Mouse (Mus musculus): ENCODE measurements around the gene Dhx37.
"Not testable (repeated sequence)": the region's sequence is repeated elsewhere in the genome, so short reads cannot be mapped to it uniquely, and the experiment has no call there.

The Dhx37 gene

DNA sequence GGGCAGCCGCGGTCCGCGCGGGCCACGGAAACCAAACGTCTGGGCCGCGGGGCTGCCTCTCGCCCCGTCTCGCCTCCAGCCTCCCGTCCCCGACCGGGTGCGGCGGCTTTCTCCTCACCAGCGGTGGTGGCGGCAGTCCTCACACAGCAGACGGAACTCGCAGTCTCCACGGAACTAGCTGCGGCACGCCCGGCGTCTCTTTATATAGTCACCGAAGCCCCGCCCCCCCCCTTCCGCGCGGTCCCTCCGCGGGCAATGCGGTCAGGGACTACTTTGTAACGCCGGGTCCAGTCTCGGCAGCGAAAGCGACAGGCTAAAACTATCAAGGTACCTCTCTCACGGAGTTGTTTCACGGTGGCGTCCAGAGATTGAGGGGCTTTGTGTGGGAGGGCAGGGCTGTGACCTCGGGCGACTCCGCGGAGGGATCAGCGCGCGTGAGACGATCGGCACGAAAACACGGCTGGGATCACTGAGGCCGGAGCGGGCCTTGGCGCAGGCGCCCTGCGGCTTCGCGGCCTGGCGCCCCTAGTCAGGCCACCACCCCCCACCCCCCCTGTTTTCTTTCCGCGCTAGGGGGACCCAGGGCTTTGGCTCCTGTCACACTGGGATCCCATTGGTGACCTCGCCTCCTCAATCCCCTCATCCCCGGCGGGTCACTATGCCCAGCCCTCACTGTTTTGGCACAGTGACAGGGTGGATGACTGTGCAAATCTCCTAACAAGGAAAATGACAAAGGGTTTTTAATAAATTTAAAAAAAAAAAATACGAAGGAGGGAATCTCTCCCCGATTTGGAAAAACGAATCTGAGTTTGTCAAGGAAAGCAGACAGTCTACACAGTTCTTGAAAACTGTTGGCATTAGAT lies 44.1 kb downstream of the Dhx37 start, which contains the start of gene Ubc:
TSS of gene Ubc (minus strand) at position 624 of the 863 bp plus-strand sequence.
- peak; percentile 80 to 89 for DNase-seq (ENCODE audit: low spot score in 2 of 2)

DNA sequence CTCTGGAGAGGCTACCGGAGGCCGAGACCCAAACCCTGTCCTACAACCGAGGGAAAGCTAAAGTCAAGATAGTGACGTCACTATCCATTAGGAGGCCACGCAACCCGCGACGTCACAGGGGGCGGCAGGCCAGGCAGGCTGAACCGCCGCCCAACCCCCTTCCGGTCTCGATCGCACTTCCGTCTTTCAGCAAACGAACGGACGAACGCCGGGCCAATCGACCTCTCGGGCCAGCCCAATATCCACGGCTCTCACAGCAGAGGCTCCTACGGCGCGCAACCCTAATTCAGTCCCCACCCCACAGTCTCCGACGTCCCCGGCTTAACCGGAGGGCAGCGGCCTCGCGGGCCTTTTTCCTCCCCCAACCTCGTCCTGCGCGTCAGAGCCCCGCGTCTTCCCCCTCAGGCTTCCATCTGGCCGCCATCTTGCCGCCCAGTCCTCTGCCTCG lies 44.8 kb downstream of the Dhx37 start, which contains the start of gene Gm10382:
TSS of gene Gm10382 (plus strand) at position 192 of the 448 bp plus-strand sequence.
- DNase-seq (ENCODE audit: low spot score in 2 of 2): peak; percentile 73 to 76

DNA sequence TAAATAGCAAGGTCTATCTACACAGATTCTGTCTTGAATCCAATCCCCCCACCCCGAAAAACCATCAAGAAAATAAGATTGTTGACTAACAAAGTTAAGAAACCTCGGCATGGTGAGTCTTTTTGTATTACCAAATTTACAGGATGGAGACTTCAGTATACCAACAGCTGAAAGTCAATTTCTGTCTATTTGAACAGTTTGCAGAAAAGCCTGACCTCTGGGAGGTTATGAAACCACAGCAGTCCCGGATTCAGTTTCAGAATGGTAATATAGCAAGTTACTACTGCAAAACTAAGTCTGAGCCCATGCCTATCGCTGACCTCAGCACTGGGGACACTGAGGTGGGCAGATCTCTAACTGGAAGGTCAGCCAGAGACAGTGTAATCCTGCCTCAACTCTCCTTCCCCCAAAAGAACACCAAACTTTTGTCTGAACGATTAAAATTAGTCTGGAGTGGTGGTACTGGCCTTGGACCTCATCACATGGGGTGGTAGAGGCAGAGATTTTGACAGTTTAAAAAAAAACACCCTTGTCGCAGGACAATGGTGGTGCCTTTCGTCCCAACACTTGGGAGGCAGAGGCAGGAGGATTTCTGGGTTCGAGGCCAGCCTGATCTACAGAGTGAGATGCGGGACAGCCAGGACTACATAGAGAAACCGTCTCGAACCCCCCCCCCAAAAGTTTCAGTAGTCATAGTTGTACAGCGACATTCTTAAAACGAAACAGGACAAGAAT lies 45.4 kb downstream of the Dhx37 start:
- no peak for DNase-seq (ENCODE audit: low spot score in 2 of 2)

DNA sequence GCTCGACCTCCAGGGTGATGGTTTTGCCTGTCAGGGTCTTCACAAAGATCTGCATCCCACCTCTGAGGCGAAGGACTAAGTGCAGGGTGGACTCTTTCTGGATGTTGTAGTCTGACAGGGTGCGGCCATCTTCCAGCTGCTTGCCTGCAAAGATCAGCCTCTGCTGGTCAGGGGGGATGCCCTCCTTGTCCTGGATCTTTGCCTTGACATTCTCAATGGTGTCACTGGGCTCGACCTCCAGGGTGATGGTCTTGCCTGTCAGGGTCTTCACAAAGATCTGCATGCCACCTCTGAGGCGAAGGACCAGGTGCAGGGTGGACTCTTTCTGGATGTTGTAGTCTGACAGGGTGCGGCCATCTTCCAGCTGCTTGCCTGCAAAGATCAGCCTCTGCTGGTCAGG lies 46.6 kb downstream of the Dhx37 start:
- DNase-seq (ENCODE audit: low spot score in 2 of 2): not testable (repeated sequence)

DNA sequence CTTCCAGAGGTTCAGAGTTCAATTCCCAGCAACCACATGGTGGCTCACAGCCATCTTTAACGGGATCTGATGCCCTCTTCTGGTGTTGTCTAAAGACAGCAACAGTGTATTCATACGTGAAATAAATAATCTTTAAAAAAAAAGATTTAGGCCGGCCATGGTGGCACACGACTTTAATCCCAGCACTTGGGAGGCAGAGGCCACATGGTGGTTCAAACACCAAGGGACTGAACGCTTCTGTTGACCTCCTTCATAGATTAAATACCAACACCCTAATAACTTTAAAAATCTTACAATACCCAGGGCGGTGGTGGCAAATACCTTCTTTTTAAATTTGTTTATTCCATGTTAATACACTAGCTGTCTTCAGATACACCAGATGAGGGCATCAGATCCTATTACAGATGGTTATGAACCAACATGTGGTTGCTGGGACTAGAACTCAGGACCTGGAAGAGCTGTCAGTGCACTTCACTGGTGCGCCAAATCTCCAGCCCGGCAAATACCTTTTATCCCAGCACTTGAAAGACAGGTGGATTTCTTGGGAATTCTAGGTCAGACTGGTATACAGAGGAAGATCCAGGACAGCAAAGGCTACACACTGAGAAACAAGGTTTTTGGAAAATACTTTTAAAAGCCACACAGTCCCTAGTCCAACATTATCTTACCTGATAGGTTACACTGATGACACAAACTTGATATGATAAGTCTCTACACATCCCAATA lies 48.5 kb downstream of the Dhx37 start:
- DNase-seq (ENCODE audit: low spot score in 2 of 2): no peak

DNA sequence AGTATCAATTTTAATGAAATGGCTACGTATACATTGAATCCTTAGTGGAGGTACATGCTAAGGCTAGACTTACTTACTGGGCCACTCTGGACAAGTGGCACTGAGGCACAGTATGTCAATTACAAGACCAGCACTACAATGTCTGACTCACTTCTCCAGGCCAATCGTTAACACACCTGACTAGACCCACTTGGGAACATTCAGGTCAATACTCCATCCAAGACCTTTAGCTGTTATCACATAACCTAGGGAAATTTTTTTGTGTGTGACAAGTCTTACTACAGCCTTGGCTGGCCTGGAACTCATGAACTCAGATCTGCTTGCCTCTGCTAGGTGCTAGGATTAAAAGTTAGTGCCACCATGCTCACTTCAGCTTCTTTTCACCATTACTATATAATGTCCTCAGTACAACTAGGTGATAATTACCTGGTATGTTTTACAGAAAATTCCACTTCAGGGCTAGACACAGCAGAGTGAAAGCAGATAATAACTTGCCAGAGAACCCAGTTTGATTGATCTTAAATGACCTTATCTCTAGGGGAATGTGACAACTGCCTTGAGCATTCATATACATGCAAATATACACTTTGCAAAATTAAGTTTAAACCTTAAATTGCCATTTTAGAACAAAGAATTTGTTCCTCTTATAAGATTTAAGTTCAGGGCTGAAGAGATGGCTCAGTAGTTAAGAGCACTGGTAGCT lies 49.3 kb downstream of the Dhx37 start:
- no peak for DNase-seq (ENCODE audit: low spot score in 2 of 2)

DNA sequence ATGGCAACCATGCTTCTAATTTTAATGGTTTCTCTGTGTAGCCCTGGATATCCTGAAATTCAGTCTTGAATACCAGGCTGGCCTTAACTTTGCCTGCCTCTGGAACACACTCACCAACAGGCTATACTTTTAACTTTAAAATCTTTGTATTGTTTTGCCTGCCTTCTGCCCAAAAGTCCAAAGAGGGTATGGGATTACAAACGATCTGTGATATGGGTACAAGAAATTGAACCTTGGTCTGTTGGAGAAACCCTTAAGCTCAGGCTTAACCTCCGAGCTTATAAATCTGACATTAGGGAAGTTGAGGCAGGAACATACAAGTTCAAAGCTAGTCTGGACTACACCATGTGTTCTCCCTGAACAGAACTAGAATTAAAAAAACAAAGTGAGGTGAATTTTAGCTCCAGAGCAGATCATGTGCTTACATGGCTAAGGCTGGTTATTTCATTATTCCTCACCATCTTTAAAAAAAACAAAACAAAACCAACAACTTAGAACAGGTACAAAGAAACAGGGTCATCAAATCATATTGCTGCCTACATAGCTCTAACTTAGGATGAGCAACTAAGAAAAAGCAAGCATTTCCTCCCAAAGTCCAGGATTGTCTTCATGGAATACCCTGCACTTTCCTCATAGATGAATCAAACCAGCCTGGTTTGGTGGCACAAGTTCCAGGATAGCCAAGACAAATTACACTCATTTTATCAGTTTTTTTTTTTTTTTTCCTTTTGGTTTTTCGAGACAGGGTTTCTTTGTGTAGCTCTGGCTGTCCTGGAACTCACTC lies 50.1 kb downstream of the Dhx37 start:
- DNase-seq (ENCODE audit: low spot score in 2 of 2): no peak

DNA sequence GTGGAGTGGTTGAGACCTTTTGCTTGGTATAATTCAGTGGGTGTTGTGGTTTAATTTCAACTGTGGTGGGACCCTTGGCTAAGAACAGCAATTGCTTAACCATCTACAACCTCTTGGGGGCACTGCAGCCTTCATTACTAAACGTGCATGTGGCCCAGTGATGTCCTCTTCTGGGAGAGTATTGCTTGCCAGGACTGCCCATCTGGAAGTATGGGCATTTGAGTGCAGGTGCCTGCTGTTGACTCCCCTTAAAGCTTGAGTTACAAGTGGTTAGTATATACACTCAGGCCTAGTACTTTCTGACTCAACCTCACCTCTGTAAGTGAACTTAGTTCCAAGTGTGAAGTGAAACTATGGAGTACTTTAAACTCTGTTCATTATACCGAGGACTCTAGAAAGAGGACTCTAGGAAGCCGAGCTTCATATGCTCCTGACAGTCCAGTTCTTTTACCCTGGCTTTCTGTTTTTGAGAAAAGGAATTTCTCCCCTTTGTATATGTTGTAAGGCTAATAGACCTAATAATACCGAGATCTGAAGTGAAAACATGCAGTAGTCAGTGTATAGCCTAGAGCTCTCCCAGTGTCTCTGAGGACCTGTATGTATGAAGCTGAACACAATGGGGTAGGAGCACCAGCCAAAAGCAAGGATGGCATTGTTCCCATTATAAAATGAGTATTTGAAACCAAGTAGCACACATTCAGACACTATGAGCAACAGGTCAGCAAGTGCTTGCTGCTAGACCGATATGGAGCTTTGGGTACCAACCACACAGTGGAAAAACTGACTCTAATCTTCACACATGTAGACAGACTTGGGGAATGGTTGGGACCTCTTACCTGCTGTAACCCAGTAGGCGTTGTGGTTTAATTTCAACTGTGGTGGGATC lies 51.0 kb downstream of the Dhx37 start:
- peak in 1 of 2 experiments; percentile 46 for DNase-seq (ENCODE audit: low spot score in 2 of 2)

DNA sequence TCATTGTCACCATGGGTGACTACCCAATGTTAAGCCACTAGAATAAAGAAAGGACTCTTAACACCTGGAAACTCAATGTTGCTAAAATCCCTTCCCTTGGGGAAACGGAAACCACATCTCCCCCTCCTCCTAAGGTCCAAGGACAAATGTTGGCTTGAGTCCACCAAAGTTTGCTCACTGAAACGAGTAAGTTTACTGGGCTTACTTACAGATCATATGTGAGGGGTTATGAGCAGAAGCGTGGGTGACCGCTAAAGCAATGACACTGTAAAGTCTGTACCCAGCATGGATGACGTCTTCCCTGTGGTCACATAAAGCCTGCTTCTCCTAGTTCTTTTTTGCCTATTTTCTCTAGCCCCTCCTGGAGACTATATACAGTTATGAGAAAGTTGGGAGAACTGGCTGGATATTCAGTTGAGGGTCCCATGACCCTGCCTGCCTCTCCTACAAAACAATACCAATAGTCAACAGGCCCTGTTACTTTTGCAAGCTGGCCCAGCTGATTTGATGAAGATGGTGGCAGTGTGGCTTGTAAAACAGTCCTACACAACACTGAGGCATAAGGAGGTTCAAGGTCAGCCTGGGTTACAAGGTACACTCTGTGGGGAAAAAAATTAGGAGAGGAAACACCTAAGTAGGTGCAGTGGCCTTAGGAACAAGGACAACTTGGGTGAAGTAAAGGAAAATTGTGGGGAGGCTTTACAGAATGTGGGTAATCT lies 51.8 kb downstream of the Dhx37 start:
- no peak for DNase-seq (ENCODE audit: low spot score in 2 of 2)

DNA sequence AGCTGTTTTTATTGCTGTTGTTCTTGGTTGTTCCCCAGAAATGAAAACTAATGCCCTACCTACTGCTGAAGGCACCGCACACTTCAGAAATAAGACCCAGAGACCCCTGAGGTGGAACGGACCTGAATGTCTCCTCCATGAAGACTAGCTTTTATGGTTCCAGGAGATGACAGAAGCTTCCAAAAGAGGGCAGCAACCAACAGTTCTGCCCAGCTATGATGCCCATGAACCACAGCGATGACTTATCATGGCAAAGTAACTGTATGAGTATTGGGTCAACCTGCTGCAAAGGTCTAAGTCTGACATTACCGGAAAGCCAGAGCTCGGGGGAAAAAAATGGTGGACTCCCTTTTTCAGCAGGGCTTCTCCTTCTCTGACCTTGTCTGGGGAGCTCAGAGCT lies 55.0 kb downstream of the Dhx37 start:
- DNase-seq (ENCODE audit: low spot score in 2 of 2): no peak

DNA sequence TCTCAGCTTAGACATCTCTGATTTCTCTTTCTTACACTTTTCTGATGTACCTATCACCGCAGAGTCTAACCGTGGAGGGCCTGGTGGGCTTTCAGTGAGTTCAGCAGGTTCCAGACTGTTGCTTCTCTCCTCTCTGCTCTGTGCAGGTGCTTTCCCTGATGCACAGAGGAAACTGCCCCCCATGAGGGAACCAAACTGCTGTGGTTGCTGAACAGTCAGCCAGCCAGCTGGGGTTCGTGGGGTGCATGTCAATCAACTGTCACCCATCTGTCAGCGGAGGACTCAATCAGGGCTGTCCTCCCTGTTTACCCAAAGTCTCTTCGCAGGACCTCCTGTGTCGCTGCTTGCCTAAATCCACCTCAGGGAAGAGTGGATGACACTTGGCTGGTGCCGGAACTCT lies 56.7 kb downstream of the Dhx37 start:
- peak; percentile 63 to 69 for DNase-seq (ENCODE audit: low spot score in 2 of 2)

DNA sequence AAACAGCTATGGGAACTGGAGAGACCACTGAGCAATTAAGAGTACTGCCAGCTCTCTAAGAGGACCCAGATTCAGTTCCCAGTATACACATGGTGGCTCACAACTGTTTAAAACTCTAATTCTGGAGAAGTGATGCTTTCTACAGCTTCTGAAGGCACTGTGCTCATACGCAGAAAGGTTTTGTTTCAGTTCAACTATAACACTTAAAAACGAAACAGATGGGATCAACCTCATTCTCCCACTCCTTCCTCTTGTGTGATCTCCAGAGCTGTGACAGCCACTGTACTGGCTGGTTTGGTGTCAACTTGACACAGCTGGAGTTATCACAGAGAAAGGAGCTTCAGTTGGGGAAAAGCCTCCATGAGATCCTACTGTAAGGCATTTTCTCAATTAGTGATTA lies 58.0 kb downstream of the Dhx37 start:
- DNase-seq (ENCODE audit: low spot score in 2 of 2): no peak

DNA sequence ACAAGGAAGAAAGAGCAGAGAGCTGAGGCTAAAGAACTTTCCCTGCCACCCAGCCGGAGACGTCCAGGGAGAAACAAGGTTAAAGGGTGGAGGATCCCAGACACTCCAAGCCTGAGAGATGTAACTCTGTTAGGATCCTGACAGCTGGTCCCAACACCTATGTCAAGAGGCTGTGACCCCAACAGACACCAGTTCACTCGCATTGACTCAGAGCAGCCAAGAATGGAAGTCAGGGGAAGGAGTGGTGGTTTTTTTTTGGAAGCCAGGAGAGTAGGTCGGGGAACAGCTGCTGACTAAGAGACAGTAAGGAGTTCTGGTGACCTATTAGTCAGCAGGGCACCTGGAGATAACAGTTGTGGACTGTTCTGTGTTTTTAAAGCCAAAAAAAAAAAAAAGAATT lies 61.9 kb downstream of the Dhx37 start:
- no peak for DNase-seq (ENCODE audit: low spot score in 2 of 2)

DNA sequence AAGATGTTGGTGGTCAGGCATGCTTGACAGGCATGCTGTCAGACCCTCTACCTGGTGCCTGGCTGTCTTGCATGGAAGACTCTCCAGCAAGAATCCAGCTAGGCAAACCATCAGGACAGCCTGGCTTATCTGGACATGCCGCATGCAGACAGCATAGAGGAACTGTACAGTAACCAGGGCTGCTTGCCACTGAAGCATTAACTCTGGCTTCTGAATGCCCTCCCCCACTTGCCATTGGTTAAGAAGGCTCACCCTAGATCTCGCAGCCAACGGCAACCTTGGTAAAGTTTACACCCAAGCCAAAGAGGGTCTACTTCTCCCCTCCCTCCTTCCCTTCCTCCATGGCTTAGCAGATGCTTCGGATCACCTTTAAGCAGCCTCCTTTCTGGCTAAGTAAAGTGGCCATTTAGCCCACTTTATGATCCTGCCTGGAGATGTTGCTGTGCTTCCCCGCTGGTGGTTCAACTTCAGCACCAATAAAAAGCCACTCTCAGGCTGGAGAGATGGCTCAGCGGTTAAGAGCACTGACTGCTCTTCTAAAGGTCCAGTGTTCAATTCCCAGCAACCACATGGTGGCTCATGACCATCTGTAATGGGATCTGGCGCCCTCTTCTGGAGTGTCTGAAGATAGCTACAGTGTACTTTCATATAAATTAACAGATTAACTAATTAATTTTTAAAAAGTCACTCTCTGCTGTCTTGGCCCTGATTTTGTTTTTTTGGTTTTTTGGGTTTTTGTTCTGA lies 62.8 kb downstream of the Dhx37 start:
- DNase-seq (ENCODE audit: low spot score in 2 of 2): no peak

DNA sequence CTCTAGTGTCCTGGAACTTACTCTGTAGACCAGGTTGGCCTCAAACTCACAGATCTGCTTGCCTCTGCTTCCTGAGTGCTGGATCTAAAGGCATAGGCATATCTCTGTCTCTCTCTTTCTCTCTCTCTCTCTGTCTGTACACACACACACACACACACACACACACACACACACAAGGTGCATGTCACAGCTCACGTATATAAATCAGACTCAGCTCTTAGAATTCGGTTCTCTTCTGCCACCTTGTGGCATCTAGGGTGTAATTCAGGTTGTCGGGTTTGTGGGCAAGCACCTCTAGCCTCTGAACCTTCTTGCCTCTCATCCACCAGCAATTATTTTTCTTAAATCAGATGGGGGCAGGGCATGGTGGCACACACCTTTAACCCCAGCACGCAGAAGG lies 65.4 kb downstream of the Dhx37 start:
- peak; percentile 50 to 59 for DNase-seq (ENCODE audit: low spot score in 2 of 2)

DNA sequence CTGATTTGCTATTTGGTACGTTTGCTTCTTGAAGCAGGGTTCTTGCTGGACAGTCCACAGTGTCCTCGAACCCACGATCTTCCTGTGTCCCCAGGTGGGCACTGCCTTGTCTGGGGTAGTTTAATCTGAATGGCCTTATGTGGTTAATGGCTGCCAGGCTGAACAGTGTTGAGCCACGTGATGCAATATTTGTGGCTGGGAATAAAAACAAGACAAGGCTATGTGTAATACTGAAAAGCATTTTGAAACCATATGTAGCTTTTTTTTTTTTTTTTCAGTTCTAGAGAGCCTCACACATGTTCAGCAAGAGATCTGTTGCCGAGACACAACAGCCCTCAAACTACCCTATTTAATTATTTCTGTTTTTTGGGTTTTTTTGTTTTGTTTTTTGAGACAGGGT lies 65.8 kb downstream of the Dhx37 start:
- no peak for DNase-seq (ENCODE audit: low spot score in 2 of 2)

DNA sequence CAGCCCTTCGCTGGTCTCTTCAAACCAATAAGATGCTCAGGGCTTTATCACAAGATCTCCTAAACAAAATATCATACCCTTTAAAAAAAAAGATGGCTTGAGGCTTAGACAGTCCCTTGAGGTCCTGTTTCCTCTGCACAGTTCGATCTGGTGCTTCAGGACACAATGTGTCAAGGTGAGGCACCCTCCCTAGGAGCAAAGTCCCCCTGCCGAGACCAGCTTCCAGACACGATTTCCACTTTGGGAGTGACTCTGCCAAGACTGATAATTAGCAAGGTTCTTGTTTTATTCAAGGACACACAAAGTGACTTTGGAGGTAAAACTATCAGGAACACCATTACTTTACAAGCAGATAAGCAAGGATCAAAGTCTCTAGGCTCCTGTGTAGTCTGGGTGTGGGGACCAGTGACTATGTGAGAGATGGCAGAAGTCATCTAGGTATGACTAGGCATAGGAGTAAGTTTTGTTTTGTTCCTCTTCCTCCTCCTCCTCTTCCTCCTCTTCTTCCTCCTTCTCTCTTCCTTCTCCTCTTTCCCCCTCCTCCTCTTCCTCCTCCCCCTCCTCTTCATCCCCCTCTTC lies 69.0 kb downstream of the Dhx37 start:
- DNase-seq (ENCODE audit: low spot score in 2 of 2): no peak

DNA sequence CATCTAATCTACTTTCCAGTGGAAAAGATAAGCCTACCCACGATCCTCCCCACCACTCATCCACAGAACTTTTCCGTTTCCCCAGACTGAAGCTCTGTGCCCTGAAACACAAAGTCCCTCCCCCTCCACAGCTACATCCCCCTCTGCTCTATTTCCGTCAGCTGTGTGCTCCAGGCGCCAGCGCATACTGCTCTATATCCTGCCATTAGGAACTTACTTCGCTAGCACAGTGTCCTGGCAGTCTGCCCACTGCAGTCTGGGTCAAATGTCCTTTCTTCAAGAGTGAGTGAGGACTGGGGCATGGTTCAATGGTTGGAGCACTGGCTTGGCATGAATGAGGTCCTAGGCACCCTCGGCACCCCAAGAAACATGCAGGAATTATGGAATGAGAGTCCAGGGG lies 70.0 kb downstream of the Dhx37 start:
- no peak for DNase-seq (ENCODE audit: low spot score in 2 of 2)
